Mouse (Mus musculus) midbrain, embryonic 11.5 days (tissue): Measurements from ENCODE around the gene Rdh9. TPM values are rescaled to one million over a fixed set of nuclear protein-coding genes. Genes with fewer than 3 reads are reported as not detected.
A peak's percentile ranks its signal among the peaks of the same experiment; 100 is the strongest.

Experiments
- ATAC-seq: fragments of 200-750 bp; cut with Nextera tagmentation; 2 replicates; pipeline ENCODE4 v1.8.0; 2017; ENCODE audit warnings: moderate TSS enrichment, moderate library complexity; ENCODE audit not compliant: low FRiP score
- DNase-seq: peaks from one replicate; pipeline ENCODE4 v3.0.0; 2015; ENCODE audit warnings: low spot score; ENCODE audit errors: missing footprints
- H3K27ac ChIP-seq: fragments of 300-500 bp; sonication (generic); 2 replicates; pipeline ENCODE4 v1.5.1; 2014; ENCODE audit warnings: low read depth, low read length
- H3K27me3 ChIP-seq: fragments of 300-500 bp; sonication (generic); 2 replicates; pipeline ENCODE4 v1.6.1; 2014; ENCODE audit warnings: mild to moderate bottlenecking, low read length, moderate library complexity, mixed read lengths; ENCODE audit not compliant: control insufficient read depth, insufficient read depth
- H3K36me3 ChIP-seq: fragments of 300-500 bp; sonication (generic); 2 replicates; pipeline ENCODE4 v1.6.1; 2014; ENCODE audit warnings: mild to moderate bottlenecking, low read length, moderate library complexity, mixed read lengths; ENCODE audit not compliant: control insufficient read depth, insufficient read depth
- H3K4me1 ChIP-seq: fragments of 300-500 bp; sonication (generic); 2 replicates; pipeline ENCODE4 v1.6.1; 2014; ENCODE audit warnings: low read length; ENCODE audit not compliant: control insufficient read depth, insufficient read depth
- H3K4me2 ChIP-seq: fragments of 300-500 bp; sonication (generic); 2 replicates; pipeline ENCODE4 v1.6.1; 2014; ENCODE audit warnings: mild to moderate bottlenecking, moderate library complexity
- H3K4me3 ChIP-seq: fragments of 300-500 bp; sonication (generic); 2 replicates; pipeline ENCODE4 v1.5.1; 2014; ENCODE audit warnings: low read depth, low read length
- H3K9ac ChIP-seq: fragments of 300-500 bp; sonication (generic); 2 replicates; pipeline ENCODE4 v1.6.1; 2014; ENCODE audit warnings: low read length
- H3K9me3 ChIP-seq: fragments of 300-500 bp; sonication (generic); 2 replicates; pipeline ENCODE4 v1.6.1; 2016; ENCODE audit warnings: low read length; ENCODE audit not compliant: control insufficient read depth
- WGBS: fragments of 180-500 bp; shearing (Covaris S2); extraction: QIAGEN DNeasy Blood & Tissue Kit; methylation state at CpG from one replicate; pipeline ENCODE4 v1.1.7; 2014; 5-methylcytosine and 5-hydroxymethylcytosine counted together
- polyA plus RNA-seq: library from polyadenylated mRNA; unstranded; fragments of >200 nt; fragmentation: Nextera tagmentation; extraction: Ambion mirVana; gene quantifications from 2 replicates; pipeline ENCODE4 v1.2.1, GENCODE M21; 2014

The Rdh9 gene
- polyA plus RNA-seq, 1 experiment from 2014 or later, result 0.10 TPM

DNA sequence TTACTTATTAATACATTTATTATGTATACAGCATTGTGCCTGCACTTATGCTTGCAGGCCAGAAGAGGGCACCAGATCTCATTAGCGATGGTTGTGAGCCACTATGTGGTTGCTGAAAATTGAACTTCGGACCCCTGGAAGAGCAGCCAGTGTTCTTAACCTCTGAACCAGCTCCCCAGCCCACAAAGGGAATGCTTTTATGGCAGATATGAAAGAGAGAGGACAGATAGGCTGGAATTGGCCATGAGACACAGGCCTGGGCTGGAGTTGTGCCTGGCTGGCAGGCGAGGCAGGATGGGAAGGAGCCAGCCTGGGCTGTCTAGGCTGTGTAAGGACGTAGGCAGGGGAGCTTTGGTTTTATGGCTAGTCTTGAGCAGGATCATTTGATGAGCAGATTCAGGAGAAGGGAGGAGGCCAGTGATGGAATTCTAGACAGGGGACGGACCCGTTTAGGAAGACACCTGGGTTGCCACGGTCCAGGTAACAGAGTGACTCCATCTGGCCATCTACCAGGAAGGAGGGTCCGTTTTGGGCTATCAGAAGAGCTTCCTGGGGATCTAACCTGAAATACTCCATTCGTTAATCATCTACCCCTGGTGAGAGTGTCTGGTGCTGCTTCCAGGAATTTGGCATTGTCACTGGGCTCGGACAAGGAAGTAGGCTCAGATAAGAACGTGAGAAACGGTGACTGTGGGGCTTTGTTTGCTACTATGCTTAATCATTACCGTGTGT is 37.9 kb upstream of the Rdh9 start:
- peaks cover 6% of the 10 kb centered on the region; the same call in 1 of the 2 replicates for H3K4me1 ChIP-seq
- ATAC-seq (no peak), DNase-seq (no peak)
- no peak overlapping the region for H3K4me3 ChIP-seq
- 57% methylated on average over 13 of the region's 13 CpGs for WGBS
- no peak overlapping the region for H3K9ac ChIP-seq
- H3K9me3 ChIP-seq, result no peaks in the 10 kb centered on the region
- no peaks in the 10 kb centered on the region for H3K27me3 ChIP-seq
- H3K4me2 ChIP-seq, result no peak overlapping the region
- H3K36me3 ChIP-seq, result peaks cover 18% of the 10 kb centered on the region
- H3K27ac ChIP-seq, result no peak overlapping the region

GRCm38 (mm10) chr10:127739083-127739660 is 37.0 kb upstream of the Rdh9 start, which contains the start of gene Zbtb39:
Gene Zbtb39 (plus strand): TSS chr10:127739538.
- H3K36me3 ChIP-seq, result peaks cover 25% of the 10 kb centered on the region
- H3K9ac ChIP-seq, result peak within 1 kb of the TSS; percentile 96
- WGBS, result 2% methylated on average over 27 of the region's 61 CpGs
- DNase-seq (peak; percentile 97), ATAC-seq (peak; percentile 88)
- H3K27me3 ChIP-seq, result no peaks in the 10 kb centered on the region
- H3K4me3 ChIP-seq, result peak within 1 kb of the TSS; percentile 95
- peaks cover 6% of the 10 kb centered on the region; the same call in 1 of the 2 replicates for H3K4me1 ChIP-seq
- H3K9me3 ChIP-seq, result no peaks in the 10 kb centered on the region
- H3K27ac ChIP-seq, result peak within 1 kb of the TSS; percentile 10
- H3K4me2 ChIP-seq, result peak within 1 kb of the TSS; percentile 68

- DNase-seq (peak; percentile 94), ATAC-seq (peak; percentile 80)
- H3K9ac ChIP-seq, result peak overlapping the region; percentile 96
- no peaks in the 10 kb centered on the region for H3K9me3 ChIP-seq
- H3K27me3 ChIP-seq, result no peaks in the 10 kb centered on the region
- peak overlapping the region; percentile 10 for H3K27ac ChIP-seq
- H3K4me1 ChIP-seq, result peaks cover 6% of the 10 kb centered on the region; the same call in 1 of the 2 replicates
- peak overlapping the region; percentile 95 for H3K4me3 ChIP-seq
- peak overlapping the region; percentile 68 for H3K4me2 ChIP-seq
- H3K36me3 ChIP-seq, result peaks cover 30% of the 10 kb centered on the region
- under 1% methylated on average over 55 of the region's 55 CpGs for WGBS
These were observed 36.5 kb upstream of the Rdh9 start for GRCm38 (mm10) chr10:127739661-127740161.

GRCm38 (mm10) chr10:127744661-127745060 is 31.5 kb upstream of the Rdh9 start:
- no peaks in the 10 kb centered on the region for H3K9me3 ChIP-seq
- H3K9ac ChIP-seq, result no peak overlapping the region
- no peak overlapping the region for H3K4me3 ChIP-seq
- H3K27ac ChIP-seq, result no peak overlapping the region
- H3K36me3 ChIP-seq, result peaks cover 41% of the 10 kb centered on the region
- peaks cover 9% of the 10 kb centered on the region; the same call in 1 of the 2 replicates for H3K4me1 ChIP-seq
- H3K27me3 ChIP-seq, result no peaks in the 10 kb centered on the region
- ATAC-seq, result no peak
- H3K4me2 ChIP-seq, result no peak overlapping the region
- DNase-seq, result peak; percentile 92
- WGBS, result 64% methylated on average over 5 of the region's 5 CpGs

DNA sequence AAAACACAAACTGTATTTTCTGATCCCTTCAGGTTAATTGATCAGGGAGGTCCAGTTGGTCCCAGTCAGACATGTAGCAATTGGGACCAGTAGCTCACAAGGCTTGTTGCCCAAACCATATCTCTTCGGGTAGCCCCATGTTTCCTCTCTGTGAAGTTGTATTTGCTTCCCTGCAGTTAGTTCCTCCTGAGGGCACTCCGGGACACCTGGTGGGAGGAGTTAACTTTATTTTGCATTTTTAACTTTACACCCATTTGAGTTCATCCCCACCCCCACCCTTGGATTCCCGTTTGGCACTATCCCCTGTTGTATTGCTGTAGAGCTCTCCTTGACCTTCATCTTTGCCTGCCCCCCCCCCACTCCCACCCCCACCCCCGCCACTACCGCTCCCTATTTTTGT is 30.3 kb upstream of the Rdh9 start:
- no peak overlapping the region for H3K27ac ChIP-seq
- H3K4me1 ChIP-seq, result peaks cover 2% of the 10 kb centered on the region; the same call in 1 of the 2 replicates
- no peak overlapping the region for H3K4me3 ChIP-seq
- DNase-seq (no peak), ATAC-seq (no peak)
- no peak overlapping the region for H3K9ac ChIP-seq
- H3K9me3 ChIP-seq, result no peaks in the 10 kb centered on the region
- peaks cover 41% of the 10 kb centered on the region for H3K36me3 ChIP-seq
- 88% methylated on average over 5 of the region's 5 CpGs for WGBS
- no peaks in the 10 kb centered on the region for H3K27me3 ChIP-seq
- no peak overlapping the region for H3K4me2 ChIP-seq

DNA sequence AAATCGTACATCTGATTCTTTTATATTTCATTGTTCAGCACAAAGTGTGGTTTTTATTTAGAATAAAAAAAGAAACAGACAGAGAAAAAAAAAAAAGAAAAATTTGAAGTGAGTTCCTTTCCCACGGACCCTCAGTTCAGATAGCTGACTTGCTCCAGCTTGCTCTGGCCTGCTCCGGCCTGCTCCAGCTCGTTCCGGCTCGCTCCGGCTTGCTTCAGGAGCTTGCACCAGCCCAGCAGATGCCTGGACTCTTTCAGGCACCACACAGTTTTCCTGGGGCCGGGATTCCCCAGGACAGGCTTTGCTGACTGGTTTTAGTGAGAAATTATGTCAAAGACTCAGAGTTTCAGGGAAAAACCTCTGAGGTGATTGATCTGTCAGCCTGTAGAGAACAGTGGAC is 28.9 kb upstream of the Rdh9 start:
- Histone ChIP-seq H3K9ac (no peak overlapping the region), H3K4me2 (no peak overlapping the region), H3K27me3 (no peaks in the 10 kb centered on the region), H3K4me3 (no peak overlapping the region), H3K27ac (no peak overlapping the region), H3K4me1 (0 out of 2 replicates have a peak, but pooled peaks cover 2% of the 10 kb centered on the region), H3K36me3 (peaks cover 33% of the 10 kb centered on the region), H3K9me3 (no peaks in the 10 kb centered on the region)
- ATAC-seq (no peak), DNase-seq (no peak)
- 94% methylated on average over 8 of the region's 8 CpGs for WGBS

GRCm38 (mm10) chr10:127748847-127749612 is 27.2 kb upstream of the Rdh9 start:
- Histone ChIP-seq H3K27ac (no peak overlapping the region), H3K9ac (no peak overlapping the region), H3K9me3 (no peaks in the 10 kb centered on the region), H3K36me3 (peaks cover 16% of the 10 kb centered on the region), H3K4me2 (no peak overlapping the region), H3K4me1 (0 out of 2 replicates have a peak, but pooled peaks cover 2% of the 10 kb centered on the region), H3K4me3 (no peak overlapping the region), H3K27me3 (no peaks in the 10 kb centered on the region)
- 12% methylated on average over 8 of the region's 8 CpGs for WGBS
- ATAC-seq (no peak; the same call in 1 of the 2 replicates), DNase-seq (no peak)

DNA sequence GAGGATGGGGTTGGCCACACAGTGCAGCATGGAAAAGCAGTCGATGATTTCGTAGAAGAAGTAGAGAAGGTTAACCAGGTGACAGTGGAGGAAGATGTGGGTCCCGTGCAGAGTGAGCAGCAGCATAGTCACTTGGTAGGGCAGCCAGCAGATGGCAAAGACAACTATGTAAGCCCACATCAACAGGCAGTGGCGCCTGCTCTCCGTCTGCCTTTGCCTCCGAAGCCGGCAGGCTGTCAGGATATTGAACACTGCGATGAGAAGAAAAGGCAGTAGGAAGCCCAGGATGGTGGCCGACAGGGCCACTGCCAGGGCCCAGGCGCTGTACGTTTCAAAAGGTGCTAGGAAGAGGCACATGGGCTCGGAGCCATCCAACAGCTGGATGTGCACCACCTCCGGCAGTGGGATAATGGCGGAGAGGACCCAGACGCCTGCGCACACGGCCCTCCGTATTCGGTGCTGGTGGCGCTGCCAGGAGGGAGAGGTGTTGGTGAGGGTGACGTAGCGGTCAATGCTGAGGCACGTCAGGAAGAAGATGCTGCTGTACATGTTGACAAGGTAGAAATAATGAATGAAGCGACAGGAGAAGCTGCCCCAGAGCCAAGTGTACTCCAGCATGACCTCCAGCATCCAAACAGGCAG is 25.9 kb upstream of the Rdh9 start:
- Histone ChIP-seq H3K4me2 (peak overlapping the region; percentile 32), H3K4me3 (peak overlapping the region; percentile 11; the same call in 1 of the 2 replicates), H3K27ac (no peak overlapping the region), H3K36me3 (peaks cover 9% of the 10 kb centered on the region; the same call in 1 of the 2 replicates), H3K9ac (no peak overlapping the region), H3K27me3 (no peaks in the 10 kb centered on the region), H3K4me1 (0 out of 2 replicates have a peak, but pooled peaks cover 2% of the 10 kb centered on the region), H3K9me3 (no peaks in the 10 kb centered on the region)
- 46% methylated on average over 24 of the region's 24 CpGs for WGBS
- DNase-seq, result no peak
- no peak for ATAC-seq
